Mouse (Mus musculus) stomach, embryonic 14.5 days (tissue): ENCODE measurements around the gene Vsig10. TPM values are rescaled to one million over a fixed set of nuclear protein-coding genes. Genes with fewer than 3 reads are reported as not detected.

ENCODE experiments used
- ATAC-seq: fragments of 200-750 bp; cut with Nextera tagmentation; 2 replicates; pipeline ENCODE4 v1.8.0; 2017; ENCODE audit warnings: low read depth, moderate TSS enrichment; ENCODE audit not compliant: insufficient number of reproducible peaks, insufficient read depth, low FRiP score
- H3K27ac ChIP-seq: fragments of 300-500 bp; sonication (generic); 2 replicates; pipeline ENCODE4 v1.5.1; 2014; ENCODE audit warnings: mild to moderate bottlenecking, low read length, moderate library complexity, mixed read lengths
- H3K27me3 ChIP-seq: fragments of 300-500 bp; sonication (generic); 2 replicates; pipeline ENCODE4 v1.6.1; 2014; ENCODE audit warnings: low read length, control low read depth, mixed read lengths; ENCODE audit not compliant: control insufficient read depth, insufficient read depth
- H3K36me3 ChIP-seq: fragments of 300-500 bp; sonication (generic); 2 replicates; pipeline ENCODE4 v1.6.1; 2014; ENCODE audit warnings: mild to moderate bottlenecking, control low read depth, low read length, moderate library complexity, mixed read lengths; ENCODE audit not compliant: control insufficient read depth, insufficient read depth
- H3K4me1 ChIP-seq: fragments of 300-500 bp; sonication (generic); 2 replicates; pipeline ENCODE4 v1.6.1; 2014; ENCODE audit warnings: low read length, control low read depth, mixed read lengths; ENCODE audit not compliant: control insufficient read depth, insufficient read depth
- H3K4me2 ChIP-seq: fragments of 300-500 bp; sonication (generic); replicated peaks from 2 replicates; pipeline ENCODE4 v1.6.1; 2014; ENCODE audit warnings: low read depth, low read length, control low read depth
- H3K4me3 ChIP-seq: fragments of 300-500 bp; sonication (generic); 2 replicates; pipeline ENCODE4 v1.5.1; 2014; ENCODE audit warnings: low read depth, low read length, control low read depth
- H3K9ac ChIP-seq: fragments of 300-500 bp; sonication (generic); replicated peaks from 2 replicates; pipeline ENCODE4 v1.6.1; 2014; ENCODE audit warnings: low read depth, mild to moderate bottlenecking, control low read depth, low read length, moderate library complexity, mixed read lengths
- H3K9me3 ChIP-seq: fragments of 300-500 bp; sonication (generic); 2 replicates; pipeline ENCODE4 v1.6.1; 2016; ENCODE audit warnings: low read depth, low read length, control low read depth; ENCODE audit not compliant: control insufficient read depth
- WGBS: fragments of 180-500 bp; shearing (Covaris S2); extraction: QIAGEN DNeasy Blood & Tissue Kit; methylation state at CpG from one replicate; pipeline ENCODE4 v1.1.7; 2014; 5-methylcytosine and 5-hydroxymethylcytosine counted together
- polyA plus RNA-seq: library from polyadenylated mRNA; unstranded; fragments of >200 nt; fragmentation: Nextera tagmentation; extraction: Ambion mirVana; gene quantifications from 2 replicates; pipeline ENCODE4 v1.2.1, GENCODE M21; 2014

Gene Vsig10
- polyA plus RNA-seq, 1 experiment from 2014 or later, result 14.5 TPM

GRCm38 (mm10) chr5:117354121-117354520 lies 35.2 kb downstream of the Vsig10 start:
- Histone ChIP-seq H3K4me3 (no peak overlapping the region), H3K9me3 (no peaks in the 10 kb centered on the region), H3K9ac (no peak overlapping the region), H3K4me1 (peaks cover 13% of the 10 kb centered on the region; the same call in 1 of the 2 replicates), H3K36me3 (peaks cover 6% of the 10 kb centered on the region; the same call in 1 of the 2 replicates), H3K4me2 (no peak overlapping the region), H3K27ac (no peak overlapping the region), H3K27me3 (no peaks in the 10 kb centered on the region)
- ATAC-seq, result no peak
- 77% methylated on average over 8 of the region's 8 CpGs for WGBS

DNA sequence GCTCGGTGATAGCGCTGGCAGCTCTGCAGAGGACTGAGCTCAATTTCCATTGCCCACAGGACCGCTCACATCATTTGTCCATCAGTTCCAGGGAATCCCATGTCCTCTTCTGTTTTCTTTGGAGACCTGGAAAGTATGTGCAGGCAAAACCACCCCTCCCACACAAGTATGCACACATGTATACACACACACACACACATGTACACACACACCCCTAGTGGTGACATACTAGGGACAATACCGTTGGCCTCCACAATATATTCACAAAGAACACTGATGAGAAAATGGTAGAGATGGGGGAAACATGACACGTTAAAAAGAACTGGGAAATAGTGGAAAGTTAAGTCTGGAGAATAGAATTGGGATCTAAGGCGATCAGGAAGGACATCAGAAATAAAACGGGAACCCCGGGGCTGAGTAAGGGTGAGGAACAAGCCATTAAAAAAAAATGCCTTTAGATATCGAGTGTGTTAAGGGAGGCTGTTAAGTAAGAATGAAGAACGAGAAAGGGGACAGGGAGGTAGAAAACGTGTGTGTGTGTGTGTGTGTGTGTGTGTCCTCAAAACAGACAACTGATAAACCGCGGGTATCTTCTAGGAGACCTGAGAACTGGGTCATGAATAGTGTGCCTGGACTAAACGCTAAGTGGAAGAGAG lies 36.9 kb downstream of the Vsig10 start:
- WGBS, result 49% methylated on average over 14 of the region's 14 CpGs
- Histone ChIP-seq H3K9me3 (no peaks in the 10 kb centered on the region), H3K27ac (peak overlapping the region; percentile 89), H3K9ac (no peak overlapping the region), H3K4me2 (peak overlapping the region; percentile 53; the same call in 1 of the 2 replicates), H3K27me3 (no peaks in the 10 kb centered on the region), H3K4me1 (peaks cover 29% of the 10 kb centered on the region; the same call in 1 of the 2 replicates), H3K4me3 (peak overlapping the region; percentile 96), H3K36me3 (peaks cover 6% of the 10 kb centered on the region; the same call in 1 of the 2 replicates)
- no peak for ATAC-seq

DNA sequence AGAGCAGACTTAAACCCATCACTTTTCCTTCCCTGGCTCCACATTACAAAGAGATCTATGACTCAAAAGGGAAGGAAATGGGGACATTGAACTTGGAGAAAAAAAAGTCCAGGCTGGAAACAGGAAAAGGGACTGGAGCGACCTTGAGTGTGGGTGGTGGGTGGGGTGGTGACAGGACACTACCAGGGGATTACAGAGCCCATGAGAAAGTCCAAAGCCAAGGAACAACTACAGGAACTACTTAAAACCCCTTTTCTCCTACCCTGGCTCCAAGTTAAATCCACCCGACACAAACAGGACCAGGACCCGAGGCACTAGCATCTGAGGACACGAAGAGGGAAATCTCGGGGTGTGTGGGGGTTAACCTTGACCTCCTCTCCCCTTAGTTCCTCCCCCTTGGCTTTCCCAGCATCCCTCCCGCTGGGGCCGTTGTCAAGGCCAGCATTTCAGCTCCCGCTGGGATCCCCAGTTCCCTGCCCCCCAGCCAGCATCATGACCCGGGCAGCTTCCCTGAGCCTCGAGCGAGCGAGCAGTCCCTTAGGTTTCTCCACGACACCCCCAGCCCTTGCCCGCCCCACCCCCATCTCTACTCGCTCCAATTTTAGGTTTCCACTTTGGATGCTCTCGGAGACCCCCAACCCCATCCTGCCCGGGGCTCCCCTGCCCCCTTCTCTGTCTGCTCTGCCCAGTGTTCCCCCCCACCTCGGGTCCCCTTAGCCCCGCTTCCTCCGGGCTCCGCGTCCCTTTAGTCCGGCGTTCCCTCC lies 37.7 kb downstream of the Vsig10 start:
- H3K4me1 ChIP-seq, result peaks cover 33% of the 10 kb centered on the region; the same call in 1 of the 2 replicates
- ATAC-seq, result peak; percentile 24
- peak overlapping the region; percentile 89 for H3K27ac ChIP-seq
- peaks cover 6% of the 10 kb centered on the region; the same call in 1 of the 2 replicates for H3K36me3 ChIP-seq
- WGBS, result 1% methylated on average over 24 of the region's 24 CpGs
- peak overlapping the region; percentile 94 for H3K9ac ChIP-seq
- H3K4me2 ChIP-seq, result peak overlapping the region; percentile 53
- H3K4me3 ChIP-seq, result peak overlapping the region; percentile 96
- H3K9me3 ChIP-seq, result no peaks in the 10 kb centered on the region
- H3K27me3 ChIP-seq, result no peaks in the 10 kb centered on the region

GRCm38 (mm10) chr5:117357129-117357477 lies 38.2 kb downstream of the Vsig10 start, which contains the start of gene Wsb2:
Gene Wsb2, plus strand, starts transcription at chr5:117357304.
- H3K4me2 ChIP-seq, result peak within 1 kb of the TSS; percentile 83
- H3K27ac ChIP-seq, result peak within 1 kb of the TSS; percentile 89
- peak within 1 kb of the TSS; percentile 94 for H3K9ac ChIP-seq
- peak within 1 kb of the TSS; percentile 96 for H3K4me3 ChIP-seq
- H3K36me3 ChIP-seq, result peaks cover 6% of the 10 kb centered on the region; the same call in 1 of the 2 replicates
- H3K27me3 ChIP-seq, result no peaks in the 10 kb centered on the region
- H3K9me3 ChIP-seq, result no peaks in the 10 kb centered on the region
- ATAC-seq, result peak; percentile 50
- 1% methylated on average over 9 of the region's 54 CpGs for WGBS
- peaks cover 33% of the 10 kb centered on the region; the same call in 1 of the 2 replicates for H3K4me1 ChIP-seq

DNA sequence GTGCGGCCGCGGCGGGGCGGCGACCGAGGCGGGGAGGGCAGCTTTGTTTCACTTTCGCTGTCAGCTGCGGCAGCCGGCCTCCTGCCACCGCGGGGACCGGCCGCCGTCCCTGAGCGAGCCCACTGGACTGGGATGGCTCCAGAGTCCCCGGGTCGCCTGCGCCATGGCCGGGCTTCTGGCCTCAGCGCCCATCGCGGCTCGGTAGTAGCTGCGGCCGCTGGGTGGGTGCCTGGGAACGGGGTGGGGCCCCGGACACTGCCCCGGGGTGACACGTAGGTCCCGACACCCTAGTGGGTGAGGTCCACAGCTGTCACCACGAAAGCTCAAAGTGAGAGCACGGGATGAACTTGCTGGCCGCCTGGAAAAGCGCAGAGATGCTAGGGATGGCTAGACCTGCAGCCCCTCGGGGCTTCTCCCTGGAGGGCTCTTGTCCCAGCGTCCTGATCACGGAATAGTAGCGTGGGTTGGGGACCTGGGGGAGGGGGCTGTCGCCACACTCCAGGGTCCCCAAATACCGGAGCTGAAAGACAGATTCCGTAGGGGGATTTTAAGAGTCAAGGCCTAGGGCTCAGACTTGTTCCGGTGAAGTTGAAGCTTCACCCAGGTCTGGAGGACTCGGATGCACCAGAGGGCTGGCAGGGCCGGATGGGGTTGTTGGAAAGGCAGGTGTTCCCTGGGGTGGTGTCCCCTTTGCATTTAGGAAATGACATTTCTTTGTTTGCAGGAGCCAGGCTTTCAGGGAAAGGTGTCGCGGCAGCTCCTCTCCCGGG lies 38.8 kb downstream of the Vsig10 start:
- peak overlapping the region; percentile 83 for H3K4me2 ChIP-seq
- peak overlapping the region; percentile 94 for H3K9ac ChIP-seq
- peak overlapping the region; percentile 89 for H3K27ac ChIP-seq
- peaks cover 34% of the 10 kb centered on the region; the same call in 1 of the 2 replicates for H3K4me1 ChIP-seq
- H3K4me3 ChIP-seq, result peak overlapping the region; percentile 96
- H3K36me3 ChIP-seq, result peaks cover 4% of the 10 kb centered on the region; the same call in 1 of the 2 replicates
- no peaks in the 10 kb centered on the region for H3K27me3 ChIP-seq
- H3K9me3 ChIP-seq, result no peaks in the 10 kb centered on the region
- ATAC-seq, result peak; percentile 10; the same call in 1 of the 2 replicates
- WGBS, result 1% methylated on average over 49 of the region's 49 CpGs

- 12% methylated on average over 6 of the region's 6 CpGs for WGBS
- Histone ChIP-seq H3K27ac (peak overlapping the region; percentile 89; the same call in 1 of the 2 replicates), H3K4me1 (peaks cover 40% of the 10 kb centered on the region; the same call in 1 of the 2 replicates), H3K27me3 (no peaks in the 10 kb centered on the region), H3K36me3 (no peaks in the 10 kb centered on the region), H3K9me3 (no peaks in the 10 kb centered on the region), H3K9ac (peak overlapping the region; percentile 94), H3K4me2 (peak overlapping the region; percentile 83), H3K4me3 (peak overlapping the region; percentile 96)
- no peak for ATAC-seq
Observed at GRCm38 (mm10) chr5:117358248-117358630, 39.4 kb downstream of the Vsig10 start.

GRCm38 (mm10) chr5:117358725-117359124 lies 39.8 kb downstream of the Vsig10 start:
- Histone ChIP-seq H3K9me3 (no peaks in the 10 kb centered on the region), H3K36me3 (no peaks in the 10 kb centered on the region; the same call in 1 of the 2 replicates), H3K9ac (no peak overlapping the region), H3K4me3 (no peak overlapping the region), H3K4me1 (peaks cover 40% of the 10 kb centered on the region; the same call in 1 of the 2 replicates), H3K4me2 (peak overlapping the region; percentile 83), H3K27ac (no peak overlapping the region), H3K27me3 (no peaks in the 10 kb centered on the region)
- no peak for ATAC-seq
- WGBS, result 42% methylated on average over 11 of the region's 11 CpGs
